Mouse (Mus musculus) gastrocnemius, adult 8-10 months (tissue): Measurements from ENCODE around the gene Mrps10. TPM values are rescaled to one million over a fixed set of nuclear protein-coding genes. Genes with fewer than 3 reads are reported as not detected.
"Not testable (repeated sequence)": the region's sequence is repeated elsewhere in the genome, so short reads cannot be mapped to it uniquely, and the experiment has no call there.

ENCODE experiments used
- DNase-seq, 2 experiments: peaks; one replicate each; pipeline ENCODE4 v3.0.0; 2022; ENCODE audit warnings: low spot score in 2 of 2
- total RNA-seq, 4 experiments: library from RNA; stranded (reverse); gene quantifications; 2 replicates each; pipeline ENCODE4 v1.2.4; 2022

The Mrps10 gene
- total RNA-seq = 10 to 100 TPM; 30.5 to 33.5 (median 32.1) TPM

DNA sequence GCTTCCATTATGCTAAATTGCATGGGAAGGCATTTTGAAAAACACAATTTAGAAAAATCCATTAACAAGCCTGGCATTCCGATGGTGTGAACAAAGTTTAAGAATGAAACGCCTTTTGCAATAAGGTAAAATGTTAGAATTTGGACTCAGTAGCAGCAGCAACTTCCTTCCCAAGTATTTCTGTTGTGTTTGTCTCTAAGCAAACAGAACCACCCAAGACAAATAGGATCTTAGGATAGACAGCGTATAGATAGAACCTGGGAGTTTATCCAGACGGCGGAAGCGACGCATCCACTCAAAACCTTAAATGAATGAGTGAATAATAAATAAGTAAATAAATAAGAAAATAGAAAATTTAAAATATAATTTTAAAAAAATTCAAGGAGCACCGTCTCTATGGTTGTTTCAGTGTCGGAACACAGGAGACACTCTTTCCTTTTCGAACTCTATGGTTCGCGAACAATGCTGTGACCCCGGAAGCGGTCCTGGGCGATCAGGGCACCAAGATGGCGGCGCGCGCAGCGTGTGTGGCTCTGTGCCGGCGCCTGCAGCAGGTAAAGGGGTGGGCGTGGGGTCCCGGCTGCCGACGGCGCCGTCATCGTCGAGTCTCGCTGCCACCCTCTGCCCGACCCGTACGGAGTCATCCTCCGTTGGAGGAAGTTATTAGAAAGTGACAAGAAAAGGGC lies at the start of gene Mrps10:
Gene Mrps10, plus strand, starts transcription at position 487 of the 686 bp plus-strand sequence.
- peak; percentile 65 to 75 for DNase-seq

DNA sequence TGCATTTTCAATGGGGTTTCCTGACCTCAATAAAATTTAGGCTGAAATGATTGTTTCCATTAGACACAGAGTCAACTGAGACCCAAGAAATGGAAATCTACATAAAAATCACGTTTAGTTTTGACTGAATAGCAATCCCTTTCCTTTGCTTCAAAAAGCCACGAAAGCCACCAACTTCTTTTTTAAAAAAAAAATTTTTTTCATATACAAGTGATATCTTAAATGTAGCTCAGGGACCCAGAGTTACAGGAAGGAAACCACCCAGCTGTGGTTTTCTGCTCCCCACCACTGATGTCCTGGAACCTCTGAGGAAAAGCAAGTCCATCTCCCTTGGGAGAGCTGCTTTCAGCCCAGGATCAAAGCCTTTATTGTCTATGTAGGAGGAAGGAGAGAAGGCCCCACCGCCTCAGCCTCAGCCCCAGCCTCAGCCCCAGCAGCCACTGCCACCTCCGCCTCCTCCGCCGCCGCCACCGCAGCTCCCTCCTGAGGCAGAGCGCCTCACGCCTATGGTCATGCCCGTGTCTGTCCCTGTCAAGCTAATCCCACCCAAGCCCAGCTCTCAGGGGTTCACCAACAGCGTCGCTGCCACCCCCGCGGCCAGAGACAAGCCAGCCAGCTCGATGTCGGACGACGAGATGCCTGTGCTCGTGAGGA lies 49.6 kb upstream of the Mrps10 start:
- no peak for DNase-seq

- no peak for DNase-seq
These were observed 48.9 kb upstream of the Mrps10 start for GRCm38 (mm10) chr17:47319761-47320160.

DNA sequence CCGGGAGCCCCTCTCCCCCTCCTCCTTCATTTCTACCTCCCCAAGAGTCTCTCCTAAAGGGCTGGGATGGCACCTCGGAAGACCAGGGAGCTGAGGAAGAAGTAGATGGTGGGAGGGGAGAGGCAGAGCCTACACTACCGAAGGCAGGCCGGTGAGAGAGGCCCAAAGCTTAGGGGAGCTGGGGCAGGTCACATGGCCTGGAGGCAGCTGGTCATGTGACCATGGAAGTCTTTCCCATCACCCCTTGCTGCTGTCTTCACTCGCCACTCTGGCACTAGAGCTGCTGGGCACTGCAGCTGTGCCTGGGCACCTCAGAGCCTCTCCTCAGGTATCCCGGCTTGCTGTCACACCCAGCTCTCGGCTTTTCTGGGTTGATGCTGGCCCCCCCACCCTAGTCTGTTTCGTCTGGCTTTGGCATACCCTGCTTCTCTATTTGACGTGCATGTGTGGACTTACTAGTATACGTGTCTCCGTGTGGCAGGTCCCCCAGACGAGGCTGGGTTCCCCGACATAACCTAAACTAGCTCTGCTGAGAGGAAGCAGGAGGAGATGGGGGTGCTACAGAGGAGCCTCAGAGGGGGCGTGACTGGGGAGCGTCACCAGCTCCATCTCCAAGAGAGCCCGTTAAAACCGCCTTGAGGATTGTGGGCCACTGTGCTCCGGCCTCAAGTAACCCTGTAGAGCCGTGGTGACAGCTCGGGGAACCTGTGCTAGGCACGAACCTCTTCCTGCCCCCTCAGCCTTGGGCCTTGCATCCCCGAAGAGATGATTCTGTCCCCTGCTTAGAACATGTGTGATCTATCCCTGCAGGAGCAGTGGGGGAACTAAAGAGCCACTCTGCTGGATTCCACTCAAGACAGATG lies 46.3 kb upstream of the Mrps10 start:
- no peak for DNase-seq

DNA sequence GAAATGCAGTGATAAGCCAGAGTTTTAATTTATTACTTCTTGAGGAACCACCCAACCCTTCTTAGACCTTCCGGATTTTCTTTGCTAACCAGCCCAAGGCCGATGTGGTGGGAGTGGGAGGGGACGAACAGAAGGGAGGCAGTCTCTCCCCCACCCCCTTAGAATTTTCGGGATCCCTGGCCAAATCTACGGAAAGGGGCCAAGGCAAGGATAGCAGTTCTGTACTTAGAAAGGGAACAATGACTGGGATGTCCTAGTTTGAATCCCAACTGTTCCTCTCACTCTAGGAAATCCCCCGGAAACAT lies 45.7 kb upstream of the Mrps10 start:
- no peak for DNase-seq

- DNase-seq = no peak
These were observed 41.1 kb upstream of the Mrps10 start for GRCm38 (mm10) chr17:47327559-47327958.

GRCm38 (mm10) chr17:47327969-47328368 lies 40.7 kb upstream of the Mrps10 start:
- no peak for DNase-seq

- no peak for DNase-seq
These were observed 39.9 kb upstream of the Mrps10 start for GRCm38 (mm10) chr17:47328552-47329343.

DNA sequence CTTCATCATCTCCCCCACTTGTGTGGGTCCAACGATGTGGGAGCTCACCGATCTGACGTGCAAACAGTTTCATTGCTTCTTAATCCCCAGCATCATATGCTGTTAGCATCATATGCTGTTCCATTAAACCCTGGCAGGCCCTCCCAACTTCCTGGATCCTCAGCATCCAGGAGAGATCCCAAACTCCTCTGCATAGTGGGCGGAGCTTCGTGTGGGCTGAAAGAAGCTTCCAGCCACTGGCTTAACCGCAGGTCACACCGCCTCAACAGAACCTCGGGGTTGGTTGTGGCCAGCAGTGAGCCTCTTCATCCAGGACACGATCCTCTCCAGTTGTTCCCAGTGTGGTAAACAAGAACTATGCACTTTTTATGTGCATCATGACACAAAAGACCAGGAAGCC lies 38.1 kb upstream of the Mrps10 start:
- DNase-seq = no peak

- DNase-seq = no peak
These were observed 36.6 kb upstream of the Mrps10 start for GRCm38 (mm10) chr17:47332001-47332611.

DNA sequence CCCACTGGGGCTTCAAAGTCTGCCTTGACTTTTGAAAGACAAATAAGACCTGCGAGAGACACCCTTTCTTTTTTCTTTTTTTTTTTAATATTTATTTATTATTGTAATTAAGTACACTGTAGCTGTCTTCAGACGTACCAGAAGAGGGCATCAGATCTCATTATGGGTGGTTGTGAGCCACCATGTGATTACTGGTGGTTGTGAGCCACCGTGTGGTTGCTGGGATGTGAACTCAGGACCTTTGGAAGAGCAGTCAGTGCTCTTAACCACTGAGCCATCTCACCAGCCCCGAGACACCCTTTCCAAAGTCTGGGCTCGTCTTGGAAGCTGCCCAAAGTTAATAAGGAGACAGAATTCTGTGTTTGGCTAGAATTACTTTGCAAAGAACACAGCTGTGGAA lies 36.0 kb upstream of the Mrps10 start:
- not testable (repeated sequence) for DNase-seq

GRCm38 (mm10) chr17:47333409-47333808 lies 35.3 kb upstream of the Mrps10 start:
- no peak for DNase-seq

- DNase-seq = no peak
These were observed 25.6 kb upstream of the Mrps10 start for GRCm38 (mm10) chr17:47343121-47343520.

DNA sequence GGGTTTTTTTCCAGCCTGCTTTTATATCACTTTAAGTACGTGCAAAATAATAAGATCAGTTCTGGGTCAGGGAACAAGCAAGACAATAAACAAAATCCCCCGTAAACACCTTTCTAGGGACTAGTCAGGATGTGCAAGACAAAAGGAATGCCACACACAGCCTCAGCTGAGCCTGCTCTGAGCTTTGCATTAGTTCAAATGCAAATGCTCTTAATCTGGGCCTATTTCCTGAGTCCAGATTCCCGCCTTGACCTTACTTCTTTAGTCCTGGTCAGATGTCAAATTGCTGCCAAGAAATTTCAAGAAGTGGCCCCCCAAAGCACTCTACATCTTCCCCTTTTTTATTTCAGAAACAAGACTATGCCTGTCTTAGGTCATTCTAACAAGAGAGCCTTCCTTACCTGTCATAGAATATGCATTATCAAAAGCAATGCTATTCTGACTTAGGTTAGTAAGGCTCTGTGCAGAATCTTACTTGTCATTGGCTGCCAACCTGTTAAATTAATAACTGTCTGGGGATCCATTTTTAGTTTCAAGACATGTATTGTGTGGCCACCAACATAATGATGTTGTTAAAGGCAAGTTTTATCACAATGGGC lies 18.9 kb upstream of the Mrps10 start:
- DNase-seq = no peak

GRCm38 (mm10) chr17:47359964-47360363 lies 8.7 kb upstream of the Mrps10 start:
- no peak for DNase-seq

GRCm38 (mm10) chr17:47361343-47361742 lies 7.3 kb upstream of the Mrps10 start:
- no peak for DNase-seq

DNA sequence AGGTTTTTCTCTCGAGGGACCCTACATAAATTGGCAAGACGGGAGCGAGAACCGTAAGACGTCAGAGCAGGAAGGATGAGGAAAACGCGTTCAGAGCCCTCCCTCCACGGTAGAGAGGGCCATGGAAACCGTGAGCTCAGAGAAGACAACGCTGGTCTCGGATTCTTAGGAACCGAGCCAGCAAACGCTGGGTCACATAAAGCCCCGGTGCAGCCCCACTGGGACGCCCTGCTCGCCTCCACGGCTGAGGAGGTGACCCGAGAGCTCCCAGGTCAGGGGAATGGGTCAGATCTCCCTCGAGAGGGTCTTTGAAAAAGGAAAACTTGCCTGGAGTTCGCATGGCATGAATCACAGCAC lies 378 bp downstream of the Mrps10 start:
- DNase-seq = no peak

- DNase-seq = no peak
These were observed 2.8 kb downstream of the Mrps10 start for GRCm38 (mm10) chr17:47371451-47371850.

GRCm38 (mm10) chr17:47373991-47374390 lies 5.3 kb downstream of the Mrps10 start:
- DNase-seq = no peak

GRCm38 (mm10) chr17:47376779-47377280 lies 8.1 kb downstream of the Mrps10 start:
- DNase-seq = no peak

- DNase-seq = no peak
These were observed 9.4 kb downstream of the Mrps10 start for GRCm38 (mm10) chr17:47378133-47378532.
